Mouse (Mus musculus): ENCODE results near the gene Omd. TPM values are rescaled to one million over a fixed set of nuclear protein-coding genes. Genes with fewer than 3 reads are reported as not detected.
A peak's percentile ranks its signal among the peaks of the same experiment; 100 is the strongest.
"Not testable (repeated sequence)": the region's sequence is repeated elsewhere in the genome, so short reads cannot be mapped to it uniquely, and the experiment has no call there.

Gene Omd
- 1 to 10 TPM; 2.2 to 2.4 TPM for total RNA-seq (2021)
- long read RNA-seq, experiment 1, partial matches to known transcripts, result 0 of 4 reads
- long read RNA-seq, experiment 1, other reads (novel, unspliced or antisense), result 1 of 4 reads
- long read RNA-seq, experiment 2, partial matches to known transcripts, result 0 of 2 reads
- long read RNA-seq, experiment 2, other reads (novel, unspliced or antisense), result 0 of 2 reads

DNA sequence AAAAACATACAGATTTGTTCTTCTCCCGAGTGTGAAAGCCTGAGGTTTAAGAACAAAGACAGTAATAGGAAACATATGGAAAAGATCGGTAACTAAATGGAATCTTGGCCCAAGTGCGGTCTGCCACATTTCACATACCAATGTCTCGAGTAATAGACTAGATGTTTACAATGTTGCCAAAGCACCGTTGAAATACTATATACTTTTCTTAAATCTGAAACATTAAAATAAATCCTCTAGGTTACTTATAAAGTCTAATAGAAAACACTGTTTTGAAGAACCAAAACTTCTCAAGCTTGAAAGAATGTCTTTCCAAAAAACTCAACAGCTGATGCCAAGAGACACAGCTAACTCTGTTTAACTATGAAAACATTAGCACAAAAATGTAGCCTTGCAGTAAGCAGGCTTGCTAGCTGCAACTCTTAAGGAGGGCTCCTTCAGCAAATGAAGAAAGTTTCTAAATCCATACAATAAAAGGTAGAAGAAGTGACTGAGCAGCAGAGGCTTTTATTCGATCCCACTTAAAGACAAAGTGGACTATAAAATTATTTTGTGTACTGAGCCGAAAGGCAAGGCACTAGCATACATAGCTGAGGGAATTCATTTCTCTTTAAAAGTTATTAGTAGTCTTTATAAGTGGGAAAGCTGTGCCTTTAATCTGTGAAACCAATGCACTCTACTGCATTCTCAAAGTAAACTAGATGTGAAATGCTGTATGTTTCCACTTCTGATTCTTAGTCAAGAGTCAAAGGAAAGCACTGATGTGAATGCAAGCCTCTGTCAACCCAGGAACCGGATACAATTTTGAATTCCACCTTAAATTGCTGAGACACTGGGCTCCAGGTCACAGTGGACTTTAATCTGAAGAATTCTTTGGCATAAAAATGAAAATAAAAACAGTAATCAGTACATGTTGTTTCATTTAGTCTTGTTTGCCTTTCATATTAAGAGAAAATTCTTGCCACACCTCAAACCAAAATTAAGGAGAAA lies at the start of gene Omd:
TSS of gene Omd (plus strand) at position 922 of the 990 bp plus-strand sequence.
- DNase-seq (ENCODE audit: low spot score in 2 of 2), result no peak

DNA sequence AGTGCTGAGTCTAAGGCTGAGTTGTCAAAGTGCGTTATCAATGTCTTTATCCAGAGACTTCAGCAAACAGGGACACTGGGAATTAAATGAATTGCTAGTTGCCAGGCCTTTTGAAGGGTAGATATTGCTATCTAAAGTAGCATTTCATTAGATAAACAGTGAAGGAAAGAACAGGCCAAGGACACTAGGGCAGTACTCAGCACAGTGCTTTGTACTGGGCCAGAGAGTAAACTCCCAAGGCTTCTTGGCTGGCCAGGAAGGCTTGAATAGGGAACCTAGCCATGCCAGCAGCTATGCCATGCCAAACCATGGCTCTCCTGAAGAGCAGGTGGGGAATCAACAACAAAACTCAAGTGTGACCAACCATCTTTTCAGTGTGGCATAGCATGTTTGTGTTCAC lies 45.3 kb upstream of the Omd start:
- no peak for DNase-seq (ENCODE audit: low spot score in 2 of 2)

DNA sequence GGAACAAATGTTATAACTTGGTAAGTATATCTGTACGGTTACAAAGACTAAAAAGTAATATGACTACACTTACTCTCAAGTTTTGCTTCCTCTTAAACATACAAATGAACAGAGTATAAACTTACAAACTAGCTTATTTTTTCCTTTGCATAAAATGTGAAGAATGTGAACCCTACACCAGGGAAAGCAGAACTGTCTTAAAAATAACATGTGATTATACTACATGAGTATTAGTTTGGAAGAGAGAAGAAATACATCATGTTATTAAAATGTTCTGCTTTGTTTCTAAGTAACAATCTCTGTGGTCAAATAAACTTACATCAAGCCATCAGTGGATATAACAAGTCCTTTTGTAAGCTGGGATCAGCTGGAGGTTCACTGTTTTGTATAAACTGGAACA lies 43.6 kb upstream of the Omd start:
- DNase-seq (ENCODE audit: low spot score in 2 of 2), result no peak

- DNase-seq (ENCODE audit: low spot score in 2 of 2), result no peak
These were observed 38.0 kb upstream of the Omd start, which contains the start of gene Aspn for GRCm38 (mm10) chr13:49544279-49544678. Aspn (plus strand) TSS chr13:49544443.

- DNase-seq (ENCODE audit: low spot score in 2 of 2), result no peak
These were observed 36.6 kb upstream of the Omd start for GRCm38 (mm10) chr13:49545646-49546045.

GRCm38 (mm10) chr13:49546517-49546916 lies 35.7 kb upstream of the Omd start:
- DNase-seq (ENCODE audit: low spot score in 2 of 2), result no peak

- DNase-seq (ENCODE audit: low spot score in 2 of 2), result no peak
These were observed 34.6 kb upstream of the Omd start for GRCm38 (mm10) chr13:49547563-49548150.

DNA sequence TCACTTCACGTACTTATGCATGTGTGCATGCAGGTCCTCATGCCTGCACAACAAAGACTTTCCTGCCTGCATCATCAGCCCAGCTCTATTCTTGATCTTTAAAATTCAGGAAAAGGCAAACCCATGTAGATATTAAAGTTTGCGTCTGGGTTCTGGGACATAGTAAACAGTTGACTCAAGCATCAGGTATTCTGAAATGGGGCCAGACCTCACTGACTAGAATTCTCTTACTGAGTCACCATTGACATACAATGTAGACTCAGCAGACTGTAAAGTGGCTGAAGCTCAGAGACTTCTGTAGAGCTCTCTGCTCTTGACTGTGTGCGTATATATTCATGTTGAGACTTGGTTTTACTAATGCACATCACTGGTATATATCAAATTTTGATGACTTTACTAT lies 32.6 kb upstream of the Omd start:
- no peak for DNase-seq (ENCODE audit: low spot score in 2 of 2)

DNA sequence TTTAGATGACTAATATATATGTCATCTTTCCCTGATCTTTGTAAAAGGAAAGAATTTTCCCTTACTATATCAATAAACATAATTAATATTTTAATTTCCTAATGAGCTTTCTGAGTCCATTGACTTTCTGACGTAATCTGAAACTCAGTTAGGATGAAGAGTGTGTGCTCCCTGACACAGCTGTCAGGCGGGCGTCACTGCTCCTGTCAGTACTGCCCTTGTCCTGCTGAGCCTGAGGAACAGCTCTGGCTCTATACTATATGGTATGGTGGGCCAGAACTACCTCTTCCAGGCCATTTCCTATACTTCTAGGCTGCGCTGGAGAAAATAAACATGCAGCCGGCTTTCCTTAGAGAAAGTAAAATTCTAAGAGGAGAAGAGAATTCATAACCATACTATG lies 27.7 kb upstream of the Omd start:
- DNase-seq (ENCODE audit: low spot score in 2 of 2), result no peak

DNA sequence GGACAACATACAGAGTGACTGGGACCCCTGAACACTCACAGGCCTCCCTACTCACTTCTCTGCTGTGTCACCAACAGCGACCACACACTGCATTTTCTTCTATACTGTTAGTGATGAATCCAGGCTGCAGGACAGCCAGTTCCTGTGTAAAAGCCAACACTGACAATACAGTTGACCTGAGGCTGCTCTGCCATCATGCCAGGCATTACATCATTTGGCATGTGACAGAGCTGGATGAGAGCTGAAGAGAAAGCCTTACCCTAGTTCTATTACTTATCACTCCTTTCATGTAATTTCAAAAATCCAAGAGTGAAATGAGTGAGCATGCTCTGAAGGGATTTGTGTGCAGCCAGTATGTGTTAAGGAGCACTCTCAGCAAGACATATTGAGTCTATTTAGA lies 26.1 kb upstream of the Omd start:
- DNase-seq (ENCODE audit: low spot score in 2 of 2), result no peak

GRCm38 (mm10) chr13:49556924-49557323 lies 25.3 kb upstream of the Omd start:
- DNase-seq (ENCODE audit: low spot score in 2 of 2), result no peak

DNA sequence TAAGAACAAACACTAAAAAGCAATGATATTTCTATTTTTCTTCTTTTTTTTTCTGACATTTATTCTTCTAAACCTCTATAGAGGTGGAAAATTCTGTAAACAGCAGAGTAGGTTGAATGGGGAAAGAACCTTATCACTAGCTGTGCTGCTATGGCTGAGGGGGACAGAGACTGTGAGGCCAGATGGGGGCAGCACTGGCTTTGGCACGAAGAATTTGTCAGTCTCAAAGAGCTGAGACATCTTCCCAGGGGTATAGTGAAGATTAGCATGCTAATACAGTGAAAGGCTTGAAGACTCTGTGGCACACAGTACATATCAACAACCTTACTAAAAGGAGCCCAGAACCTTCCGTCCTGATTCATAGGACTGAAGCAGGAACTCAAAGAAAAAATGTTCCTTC lies 23.1 kb upstream of the Omd start:
- DNase-seq (ENCODE audit: low spot score in 2 of 2), result peak in 1 of 2 experiments; percentile 2

- DNase-seq (ENCODE audit: low spot score in 2 of 2), result no peak
These were observed 21.4 kb upstream of the Omd start for GRCm38 (mm10) chr13:49560886-49561285.

GRCm38 (mm10) chr13:49564347-49564746 lies 17.9 kb upstream of the Omd start:
- no peak for DNase-seq (ENCODE audit: low spot score in 2 of 2)

GRCm38 (mm10) chr13:49570371-49570770 lies 11.9 kb upstream of the Omd start:
- DNase-seq (ENCODE audit: low spot score in 2 of 2), result no peak

- DNase-seq (ENCODE audit: low spot score in 2 of 2), result no peak
These were observed 10.8 kb upstream of the Omd start for GRCm38 (mm10) chr13:49571418-49571817.

- no peak for DNase-seq (ENCODE audit: low spot score in 2 of 2)
These were observed 1.6 kb downstream of the Omd start for GRCm38 (mm10) chr13:49583859-49584258.

DNA sequence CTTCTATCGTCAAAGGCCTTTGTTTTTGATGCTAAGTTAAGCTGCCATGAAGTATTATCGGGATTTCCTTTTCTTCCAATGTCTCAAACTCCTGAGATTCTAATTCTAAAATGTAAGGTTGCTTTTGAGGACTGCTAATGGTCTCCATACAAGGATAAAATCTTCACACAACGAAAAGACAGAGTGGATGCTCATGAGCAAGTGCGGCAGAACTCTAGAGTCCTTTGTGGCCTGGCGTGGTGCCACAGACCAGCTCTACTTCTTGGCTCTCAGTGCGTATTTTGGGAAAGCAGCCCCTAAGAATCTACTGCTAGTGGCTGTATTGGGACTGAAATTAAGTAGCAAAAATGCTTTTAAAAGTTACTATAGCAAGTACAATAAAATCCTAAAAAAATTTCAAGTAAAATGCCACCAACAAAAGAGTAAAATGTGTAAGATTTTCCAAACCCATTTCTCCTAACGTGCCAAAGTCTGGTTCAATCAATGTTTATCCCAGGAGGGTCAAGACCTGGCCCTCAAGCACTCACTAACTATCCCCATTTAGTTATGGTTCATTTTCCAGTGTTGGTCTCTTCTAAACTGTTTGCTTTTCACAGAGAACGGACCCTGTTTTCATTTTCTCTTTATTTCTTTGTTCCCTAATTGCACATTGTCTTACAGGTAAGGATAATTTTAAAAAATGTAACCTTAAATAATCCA lies 2.2 kb downstream of the Omd start:
- DNase-seq (ENCODE audit: low spot score in 2 of 2), result no peak

- no peak for DNase-seq (ENCODE audit: low spot score in 2 of 2)
These were observed 3.8 kb downstream of the Omd start for GRCm38 (mm10) chr13:49586062-49586461.

GRCm38 (mm10) chr13:49602541-49602940 lies 20.3 kb downstream of the Omd start:
- DNase-seq (ENCODE audit: low spot score in 2 of 2), result not testable (repeated sequence)

GRCm38 (mm10) chr13:49603603-49604002 lies 21.3 kb downstream of the Omd start:
- DNase-seq (ENCODE audit: low spot score in 2 of 2), result no peak

Measured in left cerebral cortex, adult 18-20 months (tissue).